Mouse (Mus musculus) c-Kit-positive CD71-positive TER-119-negative erythroid progenitor cells, embryonic 14.5 days (primary cell): ENCODE results near the gene Hist2h2bb.
A peak's percentile ranks its signal among the peaks of the same experiment; 100 is the strongest.
"Not testable (repeated sequence)": the region's sequence is repeated elsewhere in the genome, so short reads cannot be mapped to it uniquely, and the experiment has no call there.

Source experiments
- DNase-seq: peaks from one replicate; pipeline ENCODE4 v3.0.0-alpha.2; 2013; ENCODE audit warnings: low read depth

The Hist2h2bb gene

DNA sequence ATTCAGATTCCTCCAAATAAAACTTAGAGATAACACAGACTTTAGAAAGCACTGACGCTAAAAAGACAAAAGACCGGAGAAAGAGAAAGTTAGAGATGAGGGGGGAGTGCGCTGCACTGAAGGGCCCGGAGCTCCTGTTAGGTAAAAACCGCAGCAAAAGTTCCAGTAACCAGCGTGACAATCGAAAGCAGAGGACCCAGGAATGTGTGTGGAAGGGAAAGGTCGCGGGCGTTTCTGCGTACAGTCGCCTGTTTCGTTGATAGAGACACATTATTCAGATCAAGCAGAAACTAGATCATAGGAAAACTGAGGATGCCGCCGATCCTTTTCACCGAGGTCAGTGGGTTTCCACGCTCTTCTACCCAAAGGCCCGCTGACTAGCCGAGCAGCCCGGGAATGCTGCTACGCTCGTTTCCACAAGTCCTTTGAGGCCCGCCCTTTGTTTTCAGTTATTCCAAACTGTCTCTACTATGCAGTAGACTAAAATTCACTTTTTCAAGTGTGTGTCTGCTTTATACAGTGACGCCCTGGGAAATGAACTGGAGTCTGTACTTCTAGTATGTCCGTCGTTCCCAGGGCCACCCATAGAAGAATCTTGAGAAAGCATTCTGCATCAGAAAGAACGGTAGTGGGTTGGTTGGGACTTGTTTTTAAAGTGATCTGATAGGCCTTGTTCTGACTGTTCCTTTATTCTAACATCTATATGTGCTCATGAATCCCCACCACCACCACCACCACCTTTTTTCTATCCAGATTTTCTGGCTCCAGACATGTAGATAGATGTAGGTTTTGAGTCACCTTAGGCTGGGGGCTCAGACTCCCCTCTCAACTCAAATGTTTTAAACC, 5.8 kb upstream of the Hist2h2bb start:
- DNase-seq: no peak

DNA sequence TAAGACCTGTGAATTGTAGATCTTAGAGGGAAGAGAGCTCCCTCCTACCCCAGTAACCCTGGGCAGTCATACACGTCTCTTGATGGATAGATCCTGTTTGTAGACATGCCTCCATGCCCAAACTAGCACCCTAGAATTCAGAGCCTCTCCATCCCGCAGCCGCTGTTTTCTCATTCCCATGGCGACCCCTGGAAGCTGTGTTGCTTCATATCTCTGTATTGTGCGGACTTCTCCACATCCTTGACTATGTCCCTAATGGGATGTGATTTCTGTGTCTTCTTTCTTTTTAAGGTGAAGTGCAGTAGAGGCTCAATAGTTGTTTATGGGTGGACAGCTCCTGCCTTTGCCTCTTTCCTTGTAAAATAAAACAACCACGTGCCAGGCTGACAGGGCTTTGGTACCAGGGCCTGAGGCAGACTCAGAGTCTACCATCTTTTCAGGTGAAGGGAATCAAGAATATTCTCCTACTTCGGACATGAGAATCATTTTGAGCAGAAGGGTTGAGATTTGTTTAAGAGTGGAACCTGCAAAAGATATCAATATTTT, 5.1 kb upstream of the Hist2h2bb start:
- no peak for DNase-seq

DNA sequence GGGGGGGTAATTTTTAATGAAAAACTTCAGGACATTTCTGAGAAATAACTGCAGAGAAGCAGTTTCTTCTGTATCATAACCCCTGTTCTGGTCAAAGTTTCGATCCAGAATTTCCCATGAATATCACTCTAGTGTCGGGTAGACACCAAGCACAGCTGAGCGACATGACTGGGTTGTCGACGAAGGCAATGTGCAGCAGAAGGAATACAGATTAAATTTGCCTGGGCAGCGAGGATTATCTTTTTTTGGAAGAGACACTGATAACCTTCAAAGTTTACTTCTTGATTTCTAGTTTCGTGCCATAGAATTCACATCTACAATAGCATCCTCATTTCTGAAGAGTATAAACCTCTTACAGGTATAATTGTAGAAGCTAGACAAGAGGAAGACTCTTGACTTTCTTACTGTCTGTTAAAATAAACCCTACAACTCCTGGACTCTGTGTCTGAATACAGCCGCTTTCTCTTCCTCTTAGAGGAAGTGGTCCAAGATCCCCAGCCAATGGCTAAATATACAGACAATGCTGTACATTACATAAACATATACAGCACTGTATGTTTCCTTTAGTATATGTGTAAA, 3.3 kb upstream of the Hist2h2bb start:
- no peak for DNase-seq

DNA sequence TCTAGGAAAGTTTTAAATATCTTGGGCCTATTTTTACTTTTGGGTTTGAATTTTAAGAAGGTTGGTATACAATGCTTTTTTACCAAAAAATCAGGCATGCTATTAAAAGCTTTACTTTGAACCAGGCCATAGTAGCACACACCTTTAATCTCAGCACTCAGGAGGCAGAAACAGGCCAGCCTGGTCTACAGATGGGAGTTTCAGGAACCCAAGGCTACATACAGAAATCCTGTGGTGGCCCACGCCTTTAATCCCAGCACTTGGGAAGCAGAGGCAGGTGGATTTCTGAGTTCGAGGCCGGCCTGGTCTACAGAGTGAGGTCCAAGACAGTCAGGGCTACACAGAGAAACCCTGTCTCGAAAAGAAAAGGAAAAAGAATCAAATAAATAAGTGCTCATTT, 2.0 kb upstream of the Hist2h2bb start:
- DNase-seq: no peak

DNA sequence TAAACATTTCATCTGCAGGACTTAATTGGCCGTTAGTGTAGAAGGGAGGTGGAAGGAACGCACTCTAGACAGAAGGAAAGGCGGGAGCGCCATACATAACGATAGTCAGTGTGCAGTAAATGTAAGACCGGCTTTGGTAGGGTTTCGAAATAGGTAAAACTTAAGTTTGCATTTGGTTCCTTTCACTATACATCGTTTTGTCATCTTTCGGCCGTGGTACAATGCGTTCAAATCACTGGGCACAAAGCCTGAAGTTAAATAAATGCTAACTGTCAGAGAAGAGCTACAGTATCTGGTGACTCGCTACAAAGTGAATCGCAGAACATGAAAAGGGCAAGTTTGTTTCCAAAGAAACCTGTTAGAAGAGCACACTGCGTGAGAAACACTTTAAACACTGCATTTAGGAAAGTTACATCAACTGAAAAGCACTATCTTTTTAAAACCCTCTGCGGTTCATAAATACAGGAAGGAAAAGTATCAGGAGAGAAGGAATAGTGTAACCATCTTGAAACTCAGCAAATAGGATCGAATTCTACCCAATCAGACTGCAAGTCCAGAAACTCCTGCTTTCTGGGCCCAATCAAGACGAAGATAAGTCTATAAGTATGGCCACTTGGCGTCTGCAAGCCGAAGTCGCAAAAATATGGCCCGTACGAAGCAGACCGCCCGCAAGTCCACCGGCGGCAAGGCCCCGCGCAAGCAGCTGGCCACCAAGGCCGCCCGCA, 1.3 kb upstream of the Hist2h2bb start, which contains the start of gene Hist2h3b:
TSS of gene Hist2h3b (plus strand) at position 604 of the 725 bp plus-strand sequence.
- DNase-seq: peak; percentile 68

DNA sequence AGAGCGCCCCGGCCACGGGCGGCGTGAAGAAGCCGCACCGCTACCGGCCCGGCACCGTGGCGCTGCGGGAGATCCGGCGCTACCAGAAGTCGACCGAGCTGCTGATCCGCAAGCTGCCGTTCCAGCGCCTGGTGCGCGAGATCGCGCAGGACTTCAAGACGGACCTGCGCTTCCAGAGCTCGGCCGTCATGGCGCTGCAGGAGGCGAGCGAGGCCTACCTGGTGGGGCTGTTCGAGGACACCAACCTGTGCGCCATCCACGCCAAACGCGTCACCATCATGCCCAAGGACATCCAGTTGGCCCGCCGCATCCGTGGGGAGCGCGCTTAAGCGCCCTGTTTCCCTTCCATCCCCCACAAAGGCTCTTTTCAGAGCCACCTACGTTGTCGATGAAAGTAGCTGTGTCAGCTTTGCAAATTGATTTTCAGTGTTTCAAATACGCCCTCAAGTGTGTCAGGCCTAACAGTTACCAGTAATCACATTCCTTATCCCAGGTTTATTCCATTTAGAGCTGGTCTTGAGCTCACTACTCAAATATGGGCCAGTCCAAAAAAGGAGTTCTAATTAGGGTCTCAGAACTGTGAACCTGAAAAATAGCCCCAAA, 675 bp upstream of the Hist2h2bb start:
- not testable (repeated sequence) for DNase-seq

- DNase-seq: peak; percentile 59
Measured at GRCm38 (mm10) chr3:96273591-96274465, 4.3 kb downstream of the Hist2h2bb start.

GRCm38 (mm10) chr3:96277428-96277799, 7.9 kb downstream of the Hist2h2bb start:
- DNase-seq: no peak

- DNase-seq: peak; percentile 78
Measured at GRCm38 (mm10) chr3:96277800-96278624, 8.5 kb downstream of the Hist2h2bb start.

- DNase-seq: no peak
Measured at GRCm38 (mm10) chr3:96280660-96281059, 11.1 kb downstream of the Hist2h2bb start.

DNA sequence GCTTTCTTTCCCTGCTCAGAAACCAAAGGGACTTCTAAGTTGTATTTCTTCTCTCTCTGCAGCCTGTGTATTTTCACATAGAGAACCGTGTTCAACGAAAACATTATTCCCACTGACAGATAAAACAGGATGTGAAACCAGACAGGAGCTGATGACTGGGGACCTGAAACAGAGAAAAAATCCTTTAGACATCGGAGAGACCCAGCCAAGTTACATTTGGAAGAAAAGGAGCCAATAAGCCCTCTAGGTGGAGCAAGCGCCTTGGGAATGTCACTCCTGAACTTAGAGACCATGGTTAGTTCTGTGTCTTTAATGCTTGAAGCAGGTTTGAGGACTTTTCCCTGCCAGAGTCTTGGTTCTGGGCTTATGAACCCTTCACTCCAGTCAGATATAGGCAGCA, 14.9 kb downstream of the Hist2h2bb start:
- no peak for DNase-seq

GRCm38 (mm10) chr3:96287334-96287733, 17.8 kb downstream of the Hist2h2bb start:
- DNase-seq: not testable (repeated sequence)

- no peak for DNase-seq
Measured at GRCm38 (mm10) chr3:96289201-96289600, 19.6 kb downstream of the Hist2h2bb start.

DNA sequence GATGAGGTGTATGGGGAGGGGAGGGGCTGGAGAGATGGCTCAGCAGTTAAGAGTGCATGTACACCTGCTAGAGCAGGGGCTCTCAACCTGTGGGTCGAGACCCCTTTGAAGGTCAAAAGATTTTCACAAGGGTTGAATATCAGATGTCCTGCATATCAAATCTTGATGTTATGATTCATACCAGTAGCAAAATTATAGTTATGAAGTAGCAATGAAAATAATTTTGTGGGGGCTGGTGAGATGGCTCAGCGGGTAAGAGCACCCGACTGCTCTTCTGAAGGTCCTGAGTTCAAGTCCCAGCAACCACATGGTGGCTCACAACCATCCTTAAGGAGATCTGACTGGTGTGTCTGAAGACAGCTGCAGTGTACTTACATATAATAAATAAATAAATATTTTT, 21.2 kb downstream of the Hist2h2bb start:
- not testable (repeated sequence) for DNase-seq

DNA sequence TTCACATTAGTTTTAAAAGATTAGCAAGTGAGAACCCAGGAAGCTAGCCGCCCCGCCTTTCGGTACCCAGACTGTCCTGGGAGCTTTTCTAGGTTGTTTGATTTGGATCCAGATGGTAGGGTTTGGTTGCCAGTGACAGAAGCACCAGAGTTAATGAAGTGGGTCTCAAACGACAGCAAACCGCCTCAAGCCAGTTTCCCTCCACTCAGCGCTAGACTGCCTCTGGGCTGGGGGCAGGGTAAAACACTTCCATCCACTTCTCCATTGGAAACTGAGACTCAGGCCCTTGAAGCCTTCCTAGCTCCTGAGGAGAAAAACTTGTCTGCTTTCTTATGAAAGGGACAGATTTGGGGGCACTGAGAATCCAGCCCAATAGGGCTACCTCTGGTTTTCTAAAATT, 23.1 kb downstream of the Hist2h2bb start:
- DNase-seq: no peak

GRCm38 (mm10) chr3:96293368-96293767, 23.8 kb downstream of the Hist2h2bb start:
- no peak for DNase-seq

GRCm38 (mm10) chr3:96293787-96294186, 24.2 kb downstream of the Hist2h2bb start, which contains the start of gene Fcgr1:
Gene Fcgr1, minus strand, starts transcription at chr3:96293969.
- DNase-seq: no peak

DNA sequence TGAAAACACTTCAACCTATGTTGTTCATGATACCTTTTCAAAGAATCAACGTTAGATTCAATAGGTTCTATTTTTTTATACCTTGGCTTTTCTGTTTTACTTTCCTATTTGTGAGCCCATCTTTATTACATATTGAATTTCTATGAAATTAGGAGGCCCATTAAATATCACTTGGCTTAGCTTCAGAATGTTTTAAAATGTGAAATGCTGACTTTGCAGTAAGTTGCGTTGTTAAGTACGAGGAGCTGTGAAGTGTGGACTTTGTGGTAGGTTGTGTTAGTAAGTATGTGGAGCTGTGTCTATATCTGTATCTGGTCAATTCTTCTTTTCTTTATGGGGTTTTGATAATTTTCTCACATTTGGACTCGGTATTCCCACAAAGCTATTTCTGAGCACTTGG, 28.8 kb downstream of the Hist2h2bb start:
- no peak for DNase-seq

DNA sequence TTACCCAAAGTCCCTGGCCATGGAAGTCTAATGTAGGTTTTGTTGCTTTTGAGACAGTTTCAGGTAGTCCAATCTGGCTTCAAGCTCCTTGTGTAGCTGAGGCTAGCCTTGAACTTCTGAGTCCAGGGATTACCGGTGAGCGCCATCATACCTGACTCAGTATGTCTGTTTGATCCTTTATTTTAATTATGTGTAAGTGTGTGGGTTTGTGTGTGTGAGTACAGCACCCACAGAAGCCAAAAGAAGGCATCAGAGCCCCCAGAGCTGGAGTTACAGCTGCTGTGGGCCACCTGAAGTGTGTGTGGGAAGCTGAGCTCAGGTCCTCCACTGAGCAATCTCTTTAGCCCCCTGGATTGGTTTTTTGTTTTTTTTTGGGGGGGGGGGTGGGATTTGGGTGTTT, 30.0 kb downstream of the Hist2h2bb start:
- no peak for DNase-seq
